Mouse (Mus musculus) brain, adult 2 months (tissue): ENCODE data around the gene Mettl18.
"Not testable (repeated sequence)": the region's sequence is repeated elsewhere in the genome, so short reads cannot be mapped to it uniquely, and the experiment has no call there.

Source experiments
- DNase-seq: peaks from one replicate; pipeline ENCODE4 v3.0.0; 2011; ENCODE audit warnings: low read depth, low spot score

The Mettl18 gene

DNA sequence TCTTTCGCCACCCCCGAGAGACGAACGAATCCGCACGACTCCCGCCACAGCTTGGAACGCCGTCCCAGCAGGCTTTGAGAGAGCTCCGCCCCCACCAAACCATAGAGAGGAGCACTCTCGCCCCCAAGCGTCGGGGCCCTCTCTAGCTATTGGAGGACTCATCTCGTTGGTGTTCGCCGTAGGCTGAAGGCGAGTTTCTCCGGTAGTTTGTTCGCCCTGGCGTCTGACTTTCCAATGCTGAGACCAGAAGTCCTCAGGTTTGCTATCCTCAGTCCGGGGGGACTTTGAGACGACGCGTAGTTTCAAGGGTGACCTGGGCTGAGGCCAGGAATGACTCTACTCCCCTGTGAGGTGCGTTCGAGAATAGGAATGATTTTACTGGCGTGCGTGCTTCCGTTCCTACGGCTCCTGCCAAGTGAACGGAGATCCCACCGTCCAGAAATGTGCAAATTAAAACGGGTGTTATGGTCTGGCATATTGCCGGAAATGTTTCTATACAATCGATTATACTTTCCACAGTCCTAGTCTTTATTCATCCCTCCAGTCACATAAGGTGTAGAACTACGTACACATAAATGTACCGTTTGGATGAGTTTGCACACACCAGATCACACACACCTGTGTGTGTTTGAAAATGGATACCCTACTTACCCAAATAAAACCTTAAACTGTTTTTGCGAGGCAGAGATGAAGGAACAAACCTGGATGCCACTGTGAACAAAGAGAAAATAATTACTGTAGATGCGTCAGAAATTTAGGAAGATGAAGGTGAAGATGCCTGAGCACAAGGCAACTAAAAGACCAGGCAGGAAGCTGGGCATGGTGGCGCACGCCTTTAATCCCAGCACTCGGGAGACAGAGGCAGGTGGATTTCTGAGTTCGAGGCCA lies at the start of gene Mettl18, which contains the start of gene BC055324:
Gene Mettl18 (plus strand): TSS at position 169 of the 888 bp plus-strand sequence.
Gene BC055324 (minus strand): TSS at position 76 of the 888 bp plus-strand sequence.
- peak; percentile 98 for DNase-seq

DNA sequence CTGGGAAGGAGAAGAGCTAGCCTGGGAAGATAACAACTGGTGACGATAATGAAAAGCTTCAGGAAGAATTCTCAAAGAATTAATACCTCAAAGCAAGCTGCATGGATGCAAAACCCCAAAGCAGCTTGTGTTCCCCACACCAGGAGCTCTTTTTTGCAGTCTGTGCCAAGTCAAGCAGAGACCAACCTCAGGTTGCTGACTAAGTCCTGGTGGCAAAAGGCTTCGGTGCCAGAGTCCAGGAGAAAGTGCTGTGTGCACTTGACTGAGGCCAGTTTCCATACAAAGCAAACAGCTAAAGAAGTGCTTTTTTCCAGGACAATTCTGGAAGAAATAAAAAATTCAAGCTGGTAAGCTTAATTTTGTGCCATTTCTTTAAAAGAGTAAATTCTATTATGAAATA lies 41.3 kb upstream of the Mettl18 start:
- no peak for DNase-seq

DNA sequence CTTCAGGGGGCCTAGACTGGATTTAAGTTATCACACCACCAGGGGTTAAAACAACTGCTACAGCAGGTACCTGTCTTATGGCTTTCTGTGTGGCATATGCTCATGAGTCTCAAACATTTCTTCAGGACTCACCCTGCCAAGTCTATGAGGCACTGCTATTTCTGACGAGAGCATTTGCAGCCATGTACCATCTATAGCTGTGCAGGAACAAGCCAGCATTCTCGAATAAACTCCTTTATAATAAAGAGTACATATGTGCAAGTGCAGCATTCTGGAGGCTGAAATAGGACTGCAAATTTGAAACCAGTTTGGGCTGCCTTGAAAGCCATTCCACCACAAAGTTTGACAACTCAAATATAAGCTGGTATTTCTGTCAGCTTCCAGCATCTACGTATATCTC lies 36.7 kb upstream of the Mettl18 start:
- peak; percentile 60 for DNase-seq

DNA sequence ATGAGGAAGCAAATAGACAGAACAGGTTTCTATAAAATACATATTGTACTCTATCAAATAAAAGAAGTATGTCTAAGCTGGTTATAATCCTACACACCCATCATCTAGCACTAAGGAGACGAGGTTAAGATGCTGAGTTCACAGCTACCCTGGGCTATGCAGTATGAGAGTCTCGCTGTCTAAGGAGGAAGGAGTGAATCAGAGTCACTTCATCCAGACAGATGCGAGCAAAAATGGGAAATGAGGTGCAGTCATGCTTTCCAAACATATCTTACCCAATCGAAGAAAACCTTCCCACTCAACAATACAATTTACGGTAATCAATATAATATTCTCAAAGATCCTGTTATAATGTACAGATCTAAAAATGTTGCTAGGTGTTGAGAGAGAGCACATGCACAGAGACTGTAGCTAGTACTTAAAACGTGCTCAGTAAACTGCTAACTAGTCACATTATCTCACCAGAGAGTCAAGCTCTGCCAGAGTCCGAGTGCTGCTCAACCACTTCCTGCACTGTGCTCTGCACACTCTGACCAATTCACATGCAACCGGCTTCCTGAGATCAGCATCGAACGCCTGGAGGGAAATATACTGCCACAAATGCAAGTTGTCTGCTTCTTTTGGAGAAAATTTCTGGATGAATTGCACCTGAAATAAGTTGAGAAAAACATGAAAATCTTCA lies 30.5 kb upstream of the Mettl18 start:
- no peak for DNase-seq

DNA sequence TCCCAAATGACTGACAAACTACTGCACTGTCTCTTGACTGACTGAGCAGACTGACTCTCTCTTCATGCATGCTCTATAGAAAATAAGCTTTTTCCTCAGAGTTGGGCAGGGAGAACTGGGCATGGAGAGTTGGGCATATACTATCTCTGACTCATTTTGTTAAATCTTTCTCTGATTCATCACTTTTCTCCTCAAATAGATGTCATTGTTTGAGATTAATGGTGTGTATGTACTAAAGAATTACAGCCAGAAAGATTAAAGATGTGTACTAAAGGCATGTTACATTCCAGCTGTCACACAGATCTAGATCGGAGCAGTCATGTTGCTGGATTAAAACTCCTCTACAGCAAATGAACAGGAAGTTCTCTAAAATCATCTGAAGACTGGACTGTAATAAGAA lies 20.2 kb upstream of the Mettl18 start:
- no peak for DNase-seq

DNA sequence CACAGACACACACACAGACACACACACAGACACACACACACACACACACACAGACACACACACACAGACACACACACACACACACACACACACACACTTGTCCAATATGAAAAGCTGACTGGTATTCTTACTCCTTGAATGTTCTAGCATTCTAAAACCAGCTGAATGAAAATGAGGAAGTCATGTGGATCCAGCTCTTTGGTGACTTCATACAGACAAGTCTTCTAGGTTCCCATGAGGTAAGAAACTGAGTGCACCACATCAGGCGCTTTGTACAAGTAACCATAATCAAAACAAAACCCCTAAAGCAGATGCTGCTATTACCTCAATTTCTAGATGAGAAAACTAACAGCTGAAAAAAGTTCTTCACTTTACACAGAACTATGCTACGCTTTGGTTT lies 19.6 kb upstream of the Mettl18 start:
- no peak for DNase-seq

DNA sequence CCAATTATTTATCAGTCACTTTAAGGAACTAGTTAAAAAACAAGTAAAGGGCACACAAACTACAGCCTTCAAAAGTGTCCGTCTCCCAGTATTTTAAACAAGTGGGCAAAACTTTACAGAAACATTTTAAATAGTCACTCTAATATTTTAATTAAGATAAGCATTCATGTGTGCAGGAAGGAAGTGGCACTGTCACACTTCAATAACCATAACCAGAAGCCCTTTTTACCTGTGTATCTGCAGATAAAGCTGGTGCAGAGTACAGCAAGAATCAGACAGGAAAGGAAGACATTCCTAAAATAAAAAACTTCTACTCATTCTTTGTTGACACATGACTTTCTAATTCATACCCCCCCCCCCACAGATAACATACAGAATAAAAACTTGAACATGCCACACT lies 18.2 kb upstream of the Mettl18 start:
- DNase-seq: no peak

DNA sequence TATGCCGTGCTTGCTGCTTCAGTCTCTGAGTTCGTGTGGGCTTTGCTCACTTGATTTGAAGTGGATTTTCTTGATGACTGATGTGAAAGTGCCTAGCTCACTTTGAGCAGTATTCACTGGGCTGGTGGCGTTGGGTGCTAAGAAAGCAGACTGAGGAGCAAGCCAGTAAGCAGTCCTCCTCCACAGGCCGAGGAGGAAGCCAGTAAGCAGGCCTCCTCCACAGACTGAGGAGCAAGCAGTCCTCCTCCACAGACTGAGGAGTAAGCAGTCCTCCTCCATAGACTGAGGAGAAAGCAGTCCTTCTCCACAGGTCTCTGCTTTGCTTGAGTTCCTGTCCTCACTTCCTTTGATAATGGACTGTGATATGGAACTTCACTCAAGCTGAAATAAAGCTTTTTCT lies 2.3 kb upstream of the Mettl18 start:
- DNase-seq: no peak

DNA sequence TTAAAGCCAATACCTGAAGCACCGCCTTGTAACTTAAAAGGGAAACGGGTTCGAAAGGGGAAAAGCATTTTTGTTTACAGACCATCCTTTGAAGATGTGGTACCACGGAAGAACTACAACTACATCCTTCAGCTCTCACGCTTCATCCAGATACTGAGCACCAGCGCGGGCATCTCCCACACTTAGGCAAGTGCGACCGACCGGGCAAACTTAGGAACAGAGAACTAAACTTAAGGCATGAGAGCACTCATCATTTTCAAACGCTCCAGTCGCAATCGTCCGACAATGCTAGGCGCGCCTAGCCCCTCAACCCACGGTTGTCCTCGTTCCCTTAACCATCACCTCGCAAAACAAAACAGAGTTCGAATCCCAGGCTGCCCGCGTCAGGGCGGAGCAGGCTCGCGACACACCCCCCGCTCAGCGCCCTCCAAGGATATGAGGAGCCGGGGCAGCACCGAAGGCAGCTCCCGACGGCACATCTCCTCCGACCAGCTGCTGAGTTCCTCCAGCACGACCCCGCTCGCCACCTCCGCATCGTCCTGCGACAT lies 442 bp upstream of the Mettl18 start:
- DNase-seq: peak; percentile 1

DNA sequence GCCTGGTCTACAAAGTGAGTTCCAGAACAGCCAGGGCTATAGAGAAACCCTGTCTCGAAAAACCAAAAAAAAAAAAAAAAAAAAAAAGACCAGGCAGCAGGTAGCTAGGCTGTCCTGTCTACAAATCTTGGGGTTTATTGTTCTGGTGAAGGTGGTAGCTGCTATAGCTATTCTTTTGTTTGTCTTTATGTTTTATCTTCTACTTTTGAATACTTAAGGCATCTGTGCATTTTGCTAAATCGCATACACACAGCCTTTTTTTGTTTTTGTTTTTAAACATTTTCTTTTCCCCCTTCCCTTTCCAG lies 872 bp downstream of the Mettl18 start:
- DNase-seq: no peak

DNA sequence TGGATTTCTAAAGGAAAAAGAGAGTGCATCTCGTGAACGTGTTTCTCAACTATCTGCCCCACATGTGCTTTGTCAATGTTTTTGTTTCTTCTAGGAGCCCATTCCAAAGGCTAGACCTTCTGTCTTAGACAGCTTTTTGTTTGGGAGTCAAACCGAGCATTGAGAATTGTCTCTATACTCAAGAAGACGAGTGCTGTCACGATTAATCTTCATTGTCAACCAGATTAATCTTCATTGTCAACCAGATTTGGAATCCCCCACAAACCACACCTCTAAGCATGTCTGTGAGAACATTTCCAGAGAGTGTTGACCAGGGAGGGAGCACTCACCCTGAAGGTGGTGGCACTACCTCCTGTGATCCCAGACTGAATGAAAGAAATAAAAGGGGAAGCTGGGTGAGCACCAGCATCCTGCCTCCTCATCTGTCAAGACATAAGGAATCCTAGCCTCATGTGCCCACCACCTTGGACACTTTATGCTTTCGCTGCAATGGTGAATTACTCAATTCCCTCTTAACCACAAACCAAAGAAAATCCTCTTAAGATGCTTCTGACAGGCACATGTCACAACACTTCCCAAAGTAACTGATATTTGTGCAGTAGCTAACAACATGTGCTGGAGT lies 7.3 kb downstream of the Mettl18 start:
- DNase-seq: no peak

DNA sequence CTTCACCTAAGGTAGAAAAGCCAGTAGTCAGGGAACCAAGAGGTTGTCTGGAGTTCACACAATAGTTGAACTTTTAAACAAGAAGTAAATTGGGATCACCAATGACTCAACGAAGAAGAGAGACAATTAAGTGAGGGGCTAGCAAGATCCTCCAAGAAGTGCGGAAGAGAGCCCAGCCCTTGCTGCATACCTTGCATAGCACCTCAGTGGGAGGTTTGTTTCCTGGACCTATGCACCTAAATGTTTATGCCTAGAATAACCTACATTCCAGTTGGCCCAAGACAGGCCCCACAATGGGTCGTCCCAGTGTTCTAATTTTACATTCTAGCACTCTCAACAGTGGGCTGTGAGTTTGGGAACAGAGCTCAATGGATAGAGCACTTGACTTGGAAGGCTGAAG lies 9.6 kb downstream of the Mettl18 start:
- DNase-seq: no peak

DNA sequence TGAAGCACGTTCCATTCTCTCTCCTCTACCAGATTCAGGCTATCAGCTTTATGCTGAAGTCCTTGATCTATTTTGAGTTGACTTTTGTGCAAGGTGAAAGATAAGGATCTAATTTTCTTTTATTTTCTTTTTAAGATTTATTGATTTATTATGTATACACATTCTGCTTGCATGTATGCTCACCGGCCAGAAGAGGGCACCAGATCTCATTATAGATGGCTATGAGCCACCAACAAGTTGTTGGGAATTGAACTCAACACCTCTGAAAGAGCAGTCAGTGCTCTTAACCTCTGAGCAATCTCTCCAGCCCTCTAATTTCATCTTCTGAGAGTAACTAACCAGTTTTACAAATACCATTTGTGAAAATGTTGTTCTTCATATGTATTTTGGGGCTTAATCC lies 14.5 kb downstream of the Mettl18 start:
- peak; percentile 29 for DNase-seq

DNA sequence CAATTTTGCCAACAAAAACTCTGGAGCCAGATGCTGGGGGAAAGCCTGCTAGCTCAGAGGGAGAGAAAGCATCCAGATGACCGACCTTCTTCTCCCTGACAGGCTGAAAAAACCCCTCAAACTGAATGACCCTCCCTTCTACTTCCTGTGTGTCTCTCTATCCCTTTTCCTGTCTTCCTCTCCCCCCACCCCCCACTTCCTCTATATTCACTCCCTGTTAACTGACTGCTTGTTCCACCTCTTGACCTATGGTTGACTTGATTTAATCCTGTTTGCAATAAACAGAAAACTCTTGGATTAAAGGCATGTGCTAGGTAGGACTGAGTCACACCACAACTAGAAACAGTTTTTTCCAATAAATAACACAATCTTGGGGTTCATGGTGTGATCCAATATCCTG lies 19.9 kb downstream of the Mettl18 start:
- DNase-seq: no peak

DNA sequence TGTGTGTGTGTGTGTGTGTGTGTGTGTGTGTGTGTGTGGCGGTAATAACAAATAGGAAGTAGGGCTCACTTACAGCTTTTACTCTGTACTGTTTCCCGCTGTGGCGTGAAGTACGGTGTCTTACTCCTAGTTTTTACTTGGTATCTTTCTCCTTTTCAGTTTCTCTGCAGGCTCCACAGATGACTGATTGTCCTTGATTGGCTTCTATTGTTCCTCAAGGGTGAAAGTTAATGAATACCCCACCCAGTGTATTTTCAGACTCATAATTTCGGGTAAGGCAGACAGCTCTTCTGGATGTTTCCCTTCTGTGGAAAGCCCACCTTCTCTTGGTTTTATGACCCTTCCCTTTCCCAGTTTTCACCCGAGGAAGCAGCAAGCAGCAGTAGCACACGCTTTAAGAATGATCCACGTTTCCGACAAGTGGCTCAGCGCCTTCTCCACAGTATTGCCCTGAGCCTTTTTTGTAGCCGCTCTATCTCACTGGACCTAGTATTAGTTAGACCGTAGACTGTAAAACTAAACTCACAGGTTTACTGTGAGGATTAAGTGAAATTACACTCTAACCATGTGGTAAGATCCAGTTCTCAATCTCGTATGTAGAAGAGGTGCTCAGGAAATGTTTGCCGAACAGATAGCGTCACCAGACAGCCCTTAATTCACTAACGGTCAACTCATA lies 23.7 kb downstream of the Mettl18 start:
- DNase-seq: no peak

DNA sequence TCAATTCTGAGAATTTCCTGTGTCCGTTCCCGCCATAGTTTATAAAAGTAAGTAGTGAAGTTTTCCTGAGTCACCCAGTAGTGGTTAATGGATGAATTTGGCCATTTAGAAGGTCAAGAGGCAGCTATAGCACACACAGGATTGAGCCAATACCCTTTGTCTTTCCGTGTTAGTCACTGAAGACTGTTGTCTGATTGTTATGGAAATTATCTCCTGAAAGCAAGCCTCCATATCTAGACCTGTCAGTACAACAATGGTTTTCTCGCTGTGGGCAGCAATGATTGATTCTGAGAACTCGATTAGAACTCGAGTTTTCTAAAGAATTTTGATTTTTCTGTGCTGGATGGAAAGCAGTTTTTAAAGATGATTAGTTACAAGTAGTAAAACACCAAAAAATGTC lies 25.1 kb downstream of the Mettl18 start:
- DNase-seq: no peak

DNA sequence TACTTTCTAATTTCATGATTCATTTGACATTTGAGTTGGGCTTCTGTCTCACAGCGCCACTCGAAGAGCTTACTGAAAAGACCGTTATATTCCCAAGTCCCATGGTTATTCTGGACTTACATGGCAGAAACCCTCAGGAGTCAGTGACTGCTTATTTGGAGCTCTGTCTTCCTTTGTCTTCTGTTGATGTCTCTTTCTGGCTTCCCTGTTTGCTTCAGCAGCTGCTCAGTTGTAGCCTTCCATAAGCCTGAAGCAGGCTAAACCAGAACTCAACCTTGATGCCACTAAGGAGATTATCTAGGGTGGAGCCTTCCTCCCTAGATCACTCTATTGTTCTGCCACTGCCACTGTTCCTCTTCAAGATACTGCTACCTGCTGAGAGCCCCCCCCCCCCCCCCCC lies 26.1 kb downstream of the Mettl18 start:
- DNase-seq: not testable (repeated sequence)

DNA sequence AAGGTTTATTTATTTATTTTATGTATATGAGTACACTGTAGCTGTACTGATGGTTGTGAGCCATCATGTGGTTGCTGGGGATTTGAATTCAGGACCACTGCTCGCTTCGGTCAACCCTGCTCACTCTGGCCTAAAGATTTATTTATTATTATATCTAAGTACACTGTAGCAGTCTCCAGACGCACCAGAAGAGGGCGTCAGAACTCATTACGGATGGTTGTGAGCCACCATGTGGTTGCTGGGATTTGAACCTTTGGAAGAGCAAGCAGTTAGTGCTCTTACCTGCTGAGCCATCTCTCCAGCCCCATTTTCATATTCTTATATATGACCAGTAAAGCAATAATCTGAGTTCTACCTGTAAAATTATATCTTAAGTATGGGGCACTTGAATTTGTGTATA lies 27.4 kb downstream of the Mettl18 start:
- DNase-seq: not testable (repeated sequence)

DNA sequence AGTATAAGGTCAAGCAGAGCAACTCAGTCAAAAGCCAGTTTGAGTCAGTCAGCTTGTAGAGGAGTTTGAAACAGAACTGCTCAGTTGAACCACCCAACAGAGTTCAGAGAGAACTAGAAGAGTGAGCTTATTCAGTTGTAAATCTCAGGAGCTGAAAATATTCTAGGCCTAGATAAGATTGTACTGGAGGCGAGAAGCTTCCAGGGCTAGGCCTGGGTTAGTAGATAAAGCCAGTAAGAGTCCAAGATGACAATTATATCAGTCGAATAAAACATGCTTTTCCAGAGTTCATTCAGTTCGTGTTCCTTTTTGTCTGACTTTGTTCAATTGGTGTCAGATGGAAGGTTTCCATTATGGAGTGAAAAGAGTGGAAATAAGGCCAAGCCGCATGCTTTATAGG lies 31.0 kb downstream of the Mettl18 start:
- no peak for DNase-seq

DNA sequence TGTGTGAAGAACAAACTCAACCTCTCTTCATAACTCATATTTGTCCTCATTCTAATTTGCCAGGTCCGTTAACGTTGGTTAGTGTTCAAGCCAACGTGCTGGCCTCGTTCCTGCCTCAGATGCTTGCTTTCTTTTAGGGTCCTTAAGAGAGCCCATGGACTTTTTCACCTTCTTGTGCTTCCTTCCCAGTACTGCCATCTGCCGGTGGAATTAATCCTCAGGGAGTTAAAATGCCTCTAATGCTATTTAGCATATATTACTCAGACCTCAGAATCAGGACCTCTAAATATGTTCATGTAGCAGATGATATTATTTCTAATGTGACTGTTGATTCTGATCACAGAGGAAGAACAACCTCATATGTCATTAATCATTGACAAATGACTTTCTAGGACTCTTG lies 32.7 kb downstream of the Mettl18 start:
- no peak for DNase-seq

DNA sequence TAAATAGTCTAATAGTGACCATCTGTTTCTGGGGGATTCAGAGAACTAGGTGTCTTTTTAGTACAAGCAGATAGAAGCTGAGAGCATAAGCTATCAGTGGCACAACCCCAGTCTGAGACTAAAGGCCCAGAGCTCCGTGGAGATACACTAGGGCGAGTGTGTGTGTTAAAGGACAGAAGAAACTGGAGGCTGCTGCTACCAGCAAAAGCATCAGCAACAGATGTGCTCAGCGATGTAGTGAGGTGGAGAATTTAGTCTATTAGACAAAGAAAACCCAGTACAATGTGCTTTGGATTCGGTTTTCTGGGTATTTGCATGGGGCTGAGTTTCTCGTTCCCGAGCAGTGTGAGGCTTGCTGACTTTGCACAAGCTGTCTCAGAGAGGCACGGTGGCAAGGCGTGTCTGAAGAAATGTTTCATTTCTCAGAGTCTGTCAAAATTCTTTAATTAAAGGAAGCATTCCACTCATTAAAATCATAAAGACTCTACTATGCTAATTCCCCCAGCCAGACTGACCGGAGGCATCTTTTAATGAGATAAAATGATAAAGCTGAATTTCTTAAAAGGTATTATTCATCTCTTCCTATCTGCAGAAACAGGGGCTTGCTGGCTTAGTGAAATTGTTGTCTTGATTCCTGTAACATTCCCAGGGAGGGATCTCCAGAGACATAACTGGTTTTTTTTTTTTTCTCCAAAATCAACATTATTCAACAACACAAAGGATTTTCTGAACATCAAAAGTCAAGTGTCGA lies 45.9 kb downstream of the Mettl18 start:
- no peak for DNase-seq
